Mouse (Mus musculus) neural tube, embryonic 10.5 days (tissue): ENCODE results near the gene Slc16a2.

ENCODE experiments used
- DNase-seq: peaks from one replicate; pipeline ENCODE4 v3.0.0-alpha.2; 2017; ENCODE audit warnings: low spot score; ENCODE audit errors: extremely low spot score

Gene Slc16a2

GRCm38 (mm10) chrX:103821832-103822196, at the start of gene Slc16a2:
Gene Slc16a2, minus strand, starts transcription at chrX:103821983.
- DNase-seq = peak; percentile 70

- DNase-seq = no peak
Observed at GRCm38 (mm10) chrX:103863502-103863901, 41.7 kb upstream of the Slc16a2 start.

GRCm38 (mm10) chrX:103862877-103863276, 41.1 kb upstream of the Slc16a2 start:
- no peak for DNase-seq

- no peak for DNase-seq
Observed at GRCm38 (mm10) chrX:103845266-103845665, 23.5 kb upstream of the Slc16a2 start.

- DNase-seq = no peak
Observed at GRCm38 (mm10) chrX:103828836-103829235, 7.1 kb upstream of the Slc16a2 start.

DNA sequence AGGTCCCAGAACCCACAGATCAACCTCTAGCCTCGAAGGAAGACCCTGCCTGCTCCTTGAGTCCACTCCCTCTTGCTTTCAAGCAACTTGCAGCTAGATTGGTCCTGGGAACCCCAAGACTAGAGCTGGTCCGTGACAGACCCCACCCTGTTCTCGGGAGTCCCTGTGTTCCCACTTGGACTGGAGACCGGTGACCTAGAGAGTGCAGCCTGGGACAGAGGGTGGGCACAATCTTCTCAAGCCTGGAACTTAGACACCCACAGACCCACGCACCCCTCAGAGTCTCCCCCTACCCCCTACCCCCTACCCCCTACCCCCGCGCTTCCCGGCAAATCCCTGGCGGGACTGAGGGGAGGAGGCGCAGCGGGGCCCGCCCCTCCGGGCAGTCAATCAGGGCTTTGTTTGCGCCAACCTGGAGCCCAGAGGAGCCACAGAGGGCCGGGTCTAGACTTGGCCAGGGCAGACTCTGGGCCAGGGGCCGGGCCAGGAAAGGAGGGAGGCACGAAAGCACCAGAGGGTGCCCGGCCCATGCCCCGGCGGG, 558 bp upstream of the Slc16a2 start:
- DNase-seq = peak; percentile 52

DNA sequence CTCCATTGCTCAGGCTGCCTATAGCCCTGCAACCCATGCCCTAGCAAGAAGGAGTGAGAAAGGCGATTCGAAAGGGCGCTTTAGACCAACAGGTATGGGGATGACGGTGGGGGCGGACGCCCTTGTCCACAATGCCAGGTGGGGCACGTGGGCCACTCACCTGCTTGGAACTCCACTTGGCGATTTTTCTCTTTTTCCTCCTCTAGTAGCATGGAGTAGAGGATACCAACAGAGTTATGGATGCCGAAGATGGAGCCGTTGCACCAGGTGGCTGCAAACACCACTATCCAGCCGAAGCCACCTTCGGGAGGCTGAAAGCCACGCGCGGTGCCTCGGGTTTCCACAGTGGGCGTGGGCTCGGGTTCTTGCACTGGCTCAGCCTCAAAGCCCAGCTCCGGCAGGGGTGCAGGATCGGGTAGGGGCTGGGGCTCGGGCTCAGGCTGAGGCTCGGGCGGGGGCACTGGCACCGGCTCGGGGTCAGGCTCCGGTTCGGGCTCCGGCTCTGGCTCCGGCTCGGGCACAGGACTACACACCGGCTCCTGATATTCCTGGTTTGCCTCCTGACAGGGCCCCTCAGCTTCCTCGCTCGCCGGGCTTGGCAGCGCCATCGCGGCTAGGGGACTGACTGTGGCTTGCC, 470 bp downstream of the Slc16a2 start:
- peak; percentile 35 for DNase-seq

GRCm38 (mm10) chrX:103820307-103821194, 1.2 kb downstream of the Slc16a2 start:
- DNase-seq = peak; percentile 34

GRCm38 (mm10) chrX:103819253-103819652, 2.5 kb downstream of the Slc16a2 start:
- DNase-seq = no peak

DNA sequence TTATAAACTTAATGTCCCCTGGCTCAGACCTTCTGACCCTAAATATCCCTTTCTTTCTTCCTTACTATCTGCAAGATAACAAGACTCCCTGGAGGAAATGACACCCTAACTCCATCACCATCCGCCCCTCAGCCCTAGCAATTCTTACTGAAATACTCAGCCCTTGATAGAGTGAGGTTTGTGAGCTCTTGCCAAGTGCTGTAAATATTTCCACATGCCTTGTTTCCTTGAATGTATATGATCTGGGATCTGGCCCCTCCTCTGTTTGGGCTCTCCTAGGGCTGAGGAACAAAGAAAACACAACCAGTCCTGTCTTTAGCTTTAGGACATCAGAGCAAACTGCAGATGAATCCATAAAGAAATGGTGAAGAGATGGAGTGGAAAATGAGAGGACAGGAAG, 9.1 kb downstream of the Slc16a2 start:
- no peak for DNase-seq

DNA sequence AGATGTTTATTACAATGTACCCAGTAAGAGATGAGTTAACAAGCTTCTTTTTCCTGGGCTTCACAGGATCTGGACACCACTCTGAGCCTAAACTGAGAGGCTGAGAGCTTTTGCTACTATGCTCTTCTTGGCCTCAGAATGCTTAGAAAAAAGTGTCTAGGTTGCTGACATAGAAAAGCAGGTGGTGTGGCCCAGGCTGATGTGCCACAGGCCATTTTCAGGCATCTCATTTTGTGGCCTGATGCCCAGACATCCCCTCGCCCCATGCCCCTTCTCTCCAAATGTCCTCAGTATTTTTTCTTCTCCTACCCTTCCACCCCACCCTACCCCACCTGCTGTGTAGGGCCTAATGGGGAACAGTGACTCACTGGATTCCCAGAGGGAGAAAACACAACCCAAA, 11.3 kb downstream of the Slc16a2 start:
- DNase-seq = no peak

DNA sequence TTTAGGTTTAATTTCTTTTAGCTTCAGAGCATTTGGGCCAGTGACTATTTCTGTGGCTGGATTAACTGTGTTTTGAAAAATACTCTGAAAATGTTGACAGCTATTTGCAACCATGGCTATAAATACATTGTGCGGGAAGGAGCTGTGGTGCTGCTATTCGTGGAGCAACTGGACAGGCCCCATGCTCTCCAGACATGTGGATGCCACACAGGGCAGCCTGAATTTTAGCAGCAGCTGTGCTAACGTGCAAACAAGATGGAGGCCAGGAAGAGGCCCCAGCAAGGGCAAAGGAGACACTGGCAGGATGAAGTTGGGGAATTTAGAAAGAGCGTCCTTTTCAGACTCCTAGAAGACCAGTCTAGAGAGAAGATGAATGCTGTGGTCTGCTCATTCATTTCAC, 15.4 kb downstream of the Slc16a2 start:
- DNase-seq = no peak

DNA sequence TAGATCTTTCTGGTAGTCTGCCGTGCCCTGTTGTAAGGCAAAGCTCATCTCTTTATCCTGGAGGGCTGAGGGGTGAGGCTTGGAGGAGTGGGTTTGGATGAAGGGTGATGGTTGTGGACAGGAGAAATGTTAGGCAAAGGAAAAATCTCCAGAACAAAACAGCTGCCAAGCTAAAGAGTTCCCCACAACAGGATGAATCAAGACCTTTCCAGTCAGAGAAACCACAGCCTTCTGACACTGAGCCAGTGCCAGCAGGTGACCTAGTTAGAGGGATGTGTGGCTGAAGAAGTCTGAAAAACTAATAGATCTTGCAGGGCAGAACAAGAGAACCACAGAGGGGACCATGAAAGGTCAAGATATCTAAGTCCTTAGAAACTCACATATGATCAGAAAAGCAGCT, 24.8 kb downstream of the Slc16a2 start:
- no peak for DNase-seq

- no peak for DNase-seq
Observed at GRCm38 (mm10) chrX:103795506-103795905, 26.3 kb downstream of the Slc16a2 start.

GRCm38 (mm10) chrX:103791329-103791728, 30.5 kb downstream of the Slc16a2 start:
- DNase-seq = no peak

DNA sequence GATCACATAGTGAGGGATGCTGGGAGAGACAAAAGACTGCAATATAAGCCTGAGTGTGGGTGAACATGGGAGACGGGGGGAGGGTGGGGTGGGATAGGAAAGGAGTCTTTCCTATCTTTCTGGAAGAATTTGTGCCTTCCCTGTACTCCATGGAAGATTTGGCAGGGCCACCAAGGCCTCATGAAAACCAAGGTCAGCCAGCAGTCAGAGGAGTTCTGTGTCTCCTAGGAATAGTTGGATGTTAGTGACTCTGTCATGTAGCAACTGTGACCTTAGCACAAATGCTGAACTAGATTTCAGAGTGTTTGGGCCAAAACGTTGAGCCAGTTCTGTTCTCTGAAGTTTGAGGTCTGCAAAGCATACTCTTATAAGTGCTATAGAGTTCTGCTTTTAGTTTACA, 36.1 kb downstream of the Slc16a2 start:
- DNase-seq = no peak

DNA sequence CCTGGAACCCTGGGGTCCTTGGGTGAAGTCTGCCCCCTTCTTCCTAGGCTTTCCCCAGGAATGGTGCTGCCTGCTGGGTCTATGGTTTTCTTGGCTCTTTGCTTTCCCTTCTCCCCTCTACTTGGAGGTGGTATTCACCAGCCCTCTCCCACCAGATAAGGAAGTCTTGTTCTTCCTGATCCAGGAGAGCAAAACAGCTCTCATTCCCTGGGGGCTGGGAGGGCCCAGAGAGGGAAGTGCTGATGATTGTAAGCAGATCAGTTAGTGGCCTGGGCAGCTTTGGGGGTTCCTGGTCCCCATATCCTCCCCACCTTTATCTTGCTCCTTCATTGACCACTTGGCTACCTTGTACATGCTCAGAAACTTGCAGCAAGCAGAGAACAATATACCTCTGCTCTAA, 45.4 kb downstream of the Slc16a2 start:
- no peak for DNase-seq

DNA sequence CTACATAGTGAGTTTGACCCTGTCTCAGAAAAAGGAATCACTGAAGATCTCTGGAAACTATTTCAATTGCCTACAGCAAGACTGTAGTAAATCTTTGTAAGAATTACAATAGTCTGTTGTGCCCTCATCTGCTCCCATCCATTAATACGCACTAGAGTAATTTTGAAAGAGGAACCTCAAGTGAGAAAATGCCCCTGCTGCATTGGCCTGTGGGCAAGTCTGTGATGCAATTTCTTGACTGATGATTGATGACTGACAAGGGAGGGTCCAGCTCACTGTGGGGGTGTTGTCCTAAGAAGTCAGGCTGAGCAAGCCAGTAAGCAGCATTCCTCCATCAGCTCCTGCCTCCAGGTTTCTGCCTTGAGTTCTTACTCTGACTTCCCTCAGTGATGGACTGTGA, 75.6 kb downstream of the Slc16a2 start:
- DNase-seq = no peak

- peak; percentile 36 for DNase-seq
Observed at GRCm38 (mm10) chrX:103744171-103745039, 77.4 kb downstream of the Slc16a2 start.

- no peak for DNase-seq
Observed at GRCm38 (mm10) chrX:103742057-103742315, 79.8 kb downstream of the Slc16a2 start.

- DNase-seq = no peak
Observed at GRCm38 (mm10) chrX:103741215-103742056, 80.3 kb downstream of the Slc16a2 start.
